Mouse (Mus musculus) T-helper 17 cell (primary cell): ENCODE results near the gene Vil1.

Source experiments
- in situ Hi-C, 2 experiments: fragments of 300-600 bp; cut with MboI, MseI; formaldehyde crosslinking; loops; 1 replicate in 1 of 2; 2 replicates in 1 of 2; pipeline ENCODE4 v1.15.1; 2025; ENCODE audit warnings: high pct_unique_total_duplicates in 2 of 2

The Vil1 gene

GRCm38 (mm10) chr1:74408589-74409504, at the start of gene Vil1:
Vil1 (plus strand) TSS chr1:74409376.
- in situ Hi-C loops = no loop called here

- in situ Hi-C loops = no loop called here
Measured at GRCm38 (mm10) chr1:74359952-74360517, 49.1 kb upstream of the Vil1 start.

- in situ Hi-C loops = no loop called here
Measured at GRCm38 (mm10) chr1:74361812-74362211, 47.4 kb upstream of the Vil1 start, which contains the start of gene Catip. Catip (plus strand) TSS chr1:74362108.

- in situ Hi-C loops = no loop called here
Measured at GRCm38 (mm10) chr1:74362325-74363229, 46.6 kb upstream of the Vil1 start.

- in situ Hi-C loops = no loop called here
Measured at GRCm38 (mm10) chr1:74363437-74363836, 45.7 kb upstream of the Vil1 start.

- in situ Hi-C loops = no loop called here
Measured at GRCm38 (mm10) chr1:74364270-74364669, 44.9 kb upstream of the Vil1 start.

GRCm38 (mm10) chr1:74367886-74368645, 41.1 kb upstream of the Vil1 start:
- in situ Hi-C loops = no loop called here

- in situ Hi-C loops = no loop called here
Measured at GRCm38 (mm10) chr1:74370040-74370439, 39.1 kb upstream of the Vil1 start.

- in situ Hi-C loops = no loop called here
Measured at GRCm38 (mm10) chr1:74373372-74373771, 35.8 kb upstream of the Vil1 start.

- in situ Hi-C loops = loop anchor here (25.0 kb wide), 2 partner anchors 88 to 1112 kb away; partner anchors contain the start of genes Aamp (in 1 of the 2), Chpf (in 1 of the 2), Gpbar1 (in 1 of the 2) and Pnkd (in 1 of the 2)
Measured at GRCm38 (mm10) chr1:74374980-74375379, 34.2 kb upstream of the Vil1 start, which contains the start of gene Slc11a1. Slc11a1 (plus strand) TSS chr1:74375195.

- in situ Hi-C loops = loop anchor here (25.0 kb wide), 2 partner anchors 88 to 1112 kb away; partner anchors contain the start of genes Aamp (in 1 of the 2), Chpf (in 1 of the 2), Gpbar1 (in 1 of the 2) and Pnkd (in 1 of the 2)
Measured at GRCm38 (mm10) chr1:74375561-74375960, 33.6 kb upstream of the Vil1 start.

- in situ Hi-C loops = loop anchor here (25.0 kb wide), 2 partner anchors 89 to 1111 kb away; partner anchors contain the start of genes Aamp (in 1 of the 2), Chpf (in 1 of the 2), Gpbar1 (in 1 of the 2) and Pnkd (in 1 of the 2)
Measured at GRCm38 (mm10) chr1:74376396-74376795, 32.8 kb upstream of the Vil1 start.

GRCm38 (mm10) chr1:74379058-74379504, 30.1 kb upstream of the Vil1 start:
- in situ Hi-C loops = loop anchor here (25.0 kb wide), 2 partner anchors 92 to 1108 kb away; partner anchors contain the start of genes Aamp (in 1 of the 2), Chpf (in 1 of the 2), Gpbar1 (in 1 of the 2) and Pnkd (in 1 of the 2)

GRCm38 (mm10) chr1:74380484-74380883, 28.7 kb upstream of the Vil1 start:
- in situ Hi-C loops = loop anchor here (5.0 to 25.0 kb wide), 3 partner anchors 73 to 1107 kb away; partner anchors contain the start of genes Aamp (in 1 of the 2), Chpf (in 1 of the 2), Gpbar1 (in 1 of the 2) and Pnkd (in 1 of the 2)

- in situ Hi-C loops = loop anchor here (5.0 to 25.0 kb wide), 3 partner anchors 74 to 1106 kb away; partner anchors contain the start of genes Aamp (in 1 of the 2), Chpf (in 1 of the 2), Gpbar1 (in 1 of the 2) and Pnkd (in 1 of the 2)
Measured at GRCm38 (mm10) chr1:74381588-74382021, 27.6 kb upstream of the Vil1 start.

- in situ Hi-C loops = loop anchor here (5.0 to 25.0 kb wide), 3 partner anchors 76 to 1104 kb away; partner anchors contain the start of genes Aamp (in 1 of the 2), Chpf (in 1 of the 2), Gpbar1 (in 1 of the 2) and Pnkd (in 1 of the 2)
Measured at GRCm38 (mm10) chr1:74383385-74383784, 25.8 kb upstream of the Vil1 start.

GRCm38 (mm10) chr1:74384525-74384924, 24.7 kb upstream of the Vil1 start:
- in situ Hi-C loops = loop anchor here (5.0 to 25.0 kb wide), 3 partner anchors 77 to 1103 kb away; partner anchors contain the start of genes Aamp (in 1 of the 2), Chpf (in 1 of the 2), Gpbar1 (in 1 of the 2) and Pnkd (in 1 of the 2)

GRCm38 (mm10) chr1:74385064-74385463, 24.1 kb upstream of the Vil1 start:
- in situ Hi-C loops = loop anchor here (5.0 to 25.0 kb wide), 3 partner anchors 98 to 1102 kb away; partner anchors contain the start of genes Aamp (in 1 of the 2), Chpf (in 1 of the 2), Gpbar1 (in 1 of the 2) and Pnkd (in 1 of the 2)

GRCm38 (mm10) chr1:74385531-74385930, 23.6 kb upstream of the Vil1 start:
- in situ Hi-C loops = loop anchor here (5.0 to 25.0 kb wide), 3 partner anchors 98 to 1102 kb away; partner anchors contain the start of genes Aamp (in 1 of the 2), Chpf (in 1 of the 2), Gpbar1 (in 1 of the 2) and Pnkd (in 1 of the 2)
